Mouse (Mus musculus) thymus, postnatal 25 days (tissue): ENCODE data around the gene Cd8a.

ENCODE experiments used
- DNase-seq: peaks from one replicate; pipeline ENCODE4 v3.0.0; 2022

The Cd8a gene

DNA sequence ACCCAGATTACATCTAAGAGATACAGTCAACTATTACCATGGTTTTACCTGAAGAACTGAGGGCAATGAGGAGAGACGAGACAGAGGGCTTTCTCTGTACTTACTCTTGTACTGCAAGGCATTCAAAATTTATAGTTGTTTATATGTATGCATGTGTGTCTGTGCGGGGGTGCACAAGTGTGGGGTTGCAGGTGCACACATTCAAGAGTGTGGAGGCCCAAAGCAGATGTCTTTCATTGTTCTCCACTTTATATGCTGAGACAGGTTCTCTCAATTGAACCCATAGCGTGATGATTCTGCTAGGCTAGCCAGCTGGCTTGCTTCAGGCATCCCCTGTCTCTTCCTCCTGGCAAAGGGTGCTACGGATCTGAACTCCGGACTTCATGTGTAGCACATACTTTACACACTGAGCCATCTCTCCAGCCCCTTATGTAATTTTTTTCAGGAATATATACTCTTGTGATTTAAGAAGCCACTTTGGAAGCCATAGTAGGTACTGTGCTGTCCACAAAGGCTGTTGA is 2.1 kb upstream of the Cd8a start:
- DNase-seq = peak; percentile 75

GRCm38 (mm10) chr6:71372041-71372720 is 1.0 kb upstream of the Cd8a start:
- peak; percentile 65 for DNase-seq

DNA sequence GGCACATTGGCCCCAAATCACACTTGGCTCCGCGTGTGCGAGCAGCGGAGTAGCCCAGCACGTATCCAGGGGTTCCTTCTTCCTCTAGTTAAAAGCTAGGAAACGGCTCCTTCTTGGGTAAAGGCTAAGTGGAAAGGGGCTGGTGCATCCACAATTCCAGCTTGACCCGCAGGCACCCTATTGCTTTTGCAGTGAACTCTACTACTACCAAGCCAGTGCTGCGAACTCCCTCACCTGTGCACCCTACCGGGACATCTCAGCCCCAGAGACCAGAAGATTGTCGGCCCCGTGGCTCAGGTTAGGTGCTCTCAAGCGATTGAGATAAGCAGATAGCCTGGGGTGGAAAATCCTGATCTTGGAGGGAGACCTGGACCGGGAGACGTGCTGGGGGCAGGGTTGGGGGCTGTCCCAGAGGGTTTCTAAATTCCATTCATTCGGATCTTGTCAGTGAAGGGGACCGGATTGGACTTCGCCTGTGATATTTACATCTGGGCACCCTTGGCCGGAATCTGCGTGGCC is 1.1 kb downstream of the Cd8a start:
- DNase-seq = peak; percentile 68

- peak; percentile 61 for DNase-seq
These were observed 1.7 kb downstream of the Cd8a start for GRCm38 (mm10) chr6:71374921-71375320.

DNA sequence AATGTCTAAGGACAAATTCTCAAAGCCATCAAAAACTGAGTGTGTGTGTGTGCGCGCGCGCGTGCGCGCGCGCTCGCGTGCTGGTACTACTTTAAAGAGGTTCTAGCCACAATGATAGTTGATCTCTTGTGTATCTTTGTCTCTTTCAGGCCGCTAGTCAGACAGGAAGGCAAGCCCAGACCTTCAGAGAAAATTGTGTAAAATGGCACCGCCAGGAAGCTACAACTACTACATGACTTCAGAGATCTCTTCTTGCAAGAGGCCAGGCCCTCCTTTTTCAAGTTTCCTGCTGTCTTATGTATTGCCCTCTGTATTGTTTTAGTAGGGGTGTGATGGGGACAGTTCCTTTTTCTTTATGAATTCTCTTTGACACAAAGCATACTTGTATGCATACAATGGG is 3.5 kb downstream of the Cd8a start:
- no peak for DNase-seq

DNA sequence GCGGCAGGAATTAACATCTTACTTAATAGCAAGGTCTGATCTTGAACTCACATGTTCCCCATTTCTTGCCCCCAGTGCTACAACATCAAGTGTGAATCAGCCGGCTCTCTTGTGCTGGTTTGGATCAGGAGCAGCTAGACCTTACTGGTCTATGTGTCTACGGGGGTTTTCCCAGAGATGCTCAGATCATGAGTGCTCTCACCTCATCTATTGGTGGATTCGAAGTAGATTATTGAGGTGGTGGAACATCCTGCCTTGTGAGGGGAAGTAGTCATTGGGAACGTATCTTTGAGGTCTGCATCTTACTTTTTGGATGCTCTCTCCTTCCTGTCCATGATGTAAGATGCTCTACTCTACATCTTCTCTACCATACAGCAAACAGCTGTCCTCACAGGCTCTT is 8.4 kb downstream of the Cd8a start:
- DNase-seq = no peak

- DNase-seq = no peak
These were observed 17.3 kb downstream of the Cd8a start for GRCm38 (mm10) chr6:71390496-71390895.

DNA sequence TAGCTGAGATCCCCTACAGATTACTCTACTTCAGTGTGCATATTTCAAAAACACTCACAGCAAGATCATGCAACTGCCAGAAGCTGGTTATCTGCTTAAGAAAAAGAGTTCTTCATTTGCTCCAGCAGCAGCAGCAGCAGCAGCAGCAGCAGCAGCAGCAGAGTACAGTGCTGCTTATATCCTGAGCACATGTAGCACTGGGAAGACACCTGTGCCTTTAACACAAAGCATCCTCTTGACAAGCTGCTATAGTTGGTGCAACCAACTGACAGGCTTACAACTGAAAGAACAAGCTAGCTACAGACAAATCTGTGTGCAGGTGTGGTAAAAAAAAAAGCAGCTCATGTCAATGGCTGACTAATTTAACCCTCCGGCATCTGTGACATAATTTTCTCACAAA is 22.8 kb downstream of the Cd8a start:
- DNase-seq = peak; percentile 69

DNA sequence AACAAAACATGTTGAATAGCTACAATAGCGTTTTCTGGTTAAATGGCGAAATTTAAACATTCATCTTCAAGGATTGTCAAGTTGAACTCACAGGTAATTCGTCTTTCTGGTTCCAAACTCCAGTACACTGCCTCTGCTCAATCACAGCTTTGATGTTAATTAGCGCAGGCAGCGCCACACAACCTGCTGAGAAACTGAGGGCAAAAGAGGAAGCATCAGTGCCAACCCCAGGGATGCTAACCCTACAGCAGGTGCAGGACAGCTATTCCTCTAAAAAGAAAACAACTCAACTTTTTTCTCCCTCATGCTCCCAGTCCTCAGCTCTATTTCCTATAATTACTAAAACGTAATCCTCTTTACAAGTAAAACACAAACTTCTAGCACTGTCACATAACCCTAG is 23.5 kb downstream of the Cd8a start:
- DNase-seq = peak; percentile 52

GRCm38 (mm10) chr6:71398829-71399609 is 25.8 kb downstream of the Cd8a start:
- DNase-seq = peak; percentile 49

DNA sequence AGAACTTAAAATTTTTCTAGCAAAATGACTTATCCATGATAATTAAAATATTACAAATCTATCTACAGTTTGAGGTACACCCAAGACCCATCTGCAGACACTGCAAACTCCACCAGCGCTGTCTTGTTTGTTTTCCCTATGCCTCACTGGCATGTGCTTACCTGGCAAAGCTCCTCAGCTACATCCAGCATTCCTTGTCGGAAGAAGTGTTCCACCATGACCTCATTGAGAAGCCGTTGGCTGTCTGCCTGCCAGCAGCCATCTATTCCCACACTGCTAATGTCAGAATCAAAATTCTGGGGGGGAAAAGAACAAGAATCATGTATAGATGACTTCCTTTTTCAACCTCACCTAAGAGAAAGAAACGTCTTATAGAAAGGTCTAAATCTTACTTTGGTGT is 41.4 kb downstream of the Cd8a start:
- DNase-seq = no peak

DNA sequence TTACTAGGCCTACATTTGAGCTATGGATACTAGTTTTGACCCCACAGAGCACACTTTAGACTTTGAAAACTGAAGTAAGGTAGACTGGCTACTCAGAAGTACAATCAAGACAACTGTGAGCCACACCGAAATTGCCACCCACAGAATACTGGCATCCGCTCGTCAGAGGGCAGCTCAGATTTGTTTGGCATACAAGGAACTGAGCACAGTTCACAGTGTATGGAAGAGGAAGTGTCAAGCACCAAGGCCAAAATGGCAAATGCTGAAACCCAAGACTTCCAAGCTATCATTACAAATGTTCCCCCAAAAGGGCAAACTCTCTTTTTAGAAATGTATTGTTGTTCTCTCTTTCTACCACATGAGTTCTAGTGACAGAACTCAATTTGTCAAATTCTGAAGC is 42.2 kb downstream of the Cd8a start:
- no peak for DNase-seq

DNA sequence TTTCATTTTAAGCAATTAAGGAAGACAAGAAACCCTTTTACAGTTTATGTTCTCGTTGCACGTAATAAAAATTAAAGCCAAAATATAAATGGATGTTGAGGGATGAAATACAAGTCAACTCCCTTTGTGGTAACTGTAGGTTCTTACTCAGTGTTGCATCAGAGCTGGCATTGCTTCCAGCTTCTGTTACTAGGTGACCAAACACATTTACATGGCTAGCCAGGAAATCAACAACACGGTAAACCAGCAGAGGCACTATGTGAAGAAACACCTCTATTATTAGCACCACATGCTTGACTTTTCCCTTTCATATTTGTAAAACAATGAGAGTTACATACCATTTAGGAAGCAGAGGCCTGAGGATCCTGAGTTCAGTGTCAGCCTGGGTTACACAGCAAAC is 45.6 kb downstream of the Cd8a start:
- no peak for DNase-seq

- DNase-seq = no peak
These were observed 47.6 kb downstream of the Cd8a start for GRCm38 (mm10) chr6:71420848-71421247.

GRCm38 (mm10) chr6:71422162-71422561 is 48.9 kb downstream of the Cd8a start:
- DNase-seq = no peak

- peak; percentile 47 for DNase-seq
These were observed 49.9 kb downstream of the Cd8a start for GRCm38 (mm10) chr6:71423116-71423515.

- DNase-seq = no peak
These were observed 52.5 kb downstream of the Cd8a start for GRCm38 (mm10) chr6:71425681-71426080.

DNA sequence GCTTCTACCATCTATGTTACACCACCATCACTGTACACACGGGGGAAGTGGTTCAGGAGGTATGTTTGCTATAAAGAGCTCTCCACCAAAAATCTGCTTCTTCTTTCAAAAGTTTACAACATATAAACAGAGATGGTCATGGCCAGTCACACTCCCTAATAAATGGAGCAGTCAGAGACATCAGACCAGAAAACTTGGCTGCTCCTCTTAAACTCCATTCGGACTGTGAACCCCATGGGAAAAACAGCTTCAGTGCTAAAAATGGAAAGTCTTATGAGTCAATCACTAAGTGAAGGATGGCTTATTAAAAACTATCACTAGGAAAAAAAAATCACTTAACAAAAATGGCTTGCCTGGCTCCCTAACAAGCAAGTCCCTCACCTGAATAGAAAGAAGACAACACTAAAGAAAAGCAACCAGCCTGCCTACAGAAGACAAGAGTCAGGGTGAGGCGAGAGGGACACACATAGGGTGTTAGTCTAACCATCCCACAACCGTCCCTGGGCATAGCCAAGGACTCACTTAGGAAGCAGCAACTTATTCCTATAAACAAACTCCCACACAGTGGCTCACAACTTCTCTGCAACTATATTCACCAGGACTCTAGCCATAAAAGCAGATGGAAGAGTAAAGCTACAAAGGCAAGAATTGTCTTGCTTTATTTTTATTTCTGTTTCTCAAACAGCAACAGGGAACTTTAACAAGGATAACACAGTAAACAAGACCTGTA is 54.9 kb downstream of the Cd8a start:
- DNase-seq = no peak
